ENCODE assay signal across 29 mouse cellular contexts in genomic region chr2:70628397-70628796, GRCm38 (mm10). TPM values are rescaled to one million over a fixed set of nuclear protein-coding genes. Genes with fewer than 3 reads are reported as not detected.
A peak's percentile ranks its signal among the peaks of the same experiment; 100 is the strongest.
DNase-seq lines count a peak whose midpoint lies in the region; ATAC-seq lines count a peak whose summit lies in the region.
"Had no signal": no experiment of that assay in that cellular context is flagged by ENCODE, and none has a peak within 500 bp of the region (broad histone marks: within the 10 kb centered on the region; RNA-seq: fewer than 3 reads in every experiment).

No protein-coding gene starts in this region.

- H3K4me3 ChIP-seq in intestine, embryonic 14.5 days (ENCODE audit: low read depth, low read length): no peak overlapping the region
- H3K4me3 ChIP-seq in intestine, embryonic 16.5 days (ENCODE audit: low read length): no peak overlapping the region
- H3K4me3 ChIP-seq in kidney, embryonic 15.5 days (replicated peaks): no peak overlapping the region
- H3K4me3 ChIP-seq: forebrain, embryonic 10.5 days; left cerebral cortex, adult 2 months; megakaryocyte, embryonic 14.5 days; neural tube, embryonic 12.5 days had no signal

- H3K9me3 ChIP-seq in intestine, embryonic 14.5 days (ENCODE audit: control insufficient read depth, low read length): no peaks in the 10 kb centered on the region
- no peaks in the 10 kb centered on the region; the same call in 1 of the 2 replicates for H3K9me3 ChIP-seq in intestine, embryonic 16.5 days (ENCODE audit: control insufficient read depth, low read length)
- H3K9me3 ChIP-seq in kidney, embryonic 15.5 days (replicated peaks): no peaks in the 10 kb centered on the region
- H3K9me3 ChIP-seq: embryonic facial prominence, embryonic 10.5 days; forebrain, embryonic 10.5 days; hindbrain, embryonic 15.5 days; limb, embryonic 15.5 days; neural tube, embryonic 12.5 days had no signal

- H3K9ac ChIP-seq in intestine, embryonic 14.5 days (ENCODE audit: low read length): no peak overlapping the region
- no peak overlapping the region for H3K9ac ChIP-seq in intestine, embryonic 16.5 days (ENCODE audit: low read depth, low read length)
- no peak overlapping the region for H3K9ac ChIP-seq in kidney, embryonic 15.5 days
- H3K9ac ChIP-seq: limb, embryonic 15.5 days; neural tube, embryonic 12.5 days had no signal

- no peak for ATAC-seq in intestine, embryonic 14.5 days (replicated peaks; ENCODE audit: low FRiP score, low TSS enrichment, low read depth)
- no peak for ATAC-seq in intestine, embryonic 16.5 days
- ATAC-seq in common myeloid progenitor, adult 5-6 weeks (replicated peaks; ENCODE audit: low read depth, poor library complexity, severe bottlenecking): peak; percentile 68
- no peak for ATAC-seq in kidney, embryonic 15.5 days (replicated peaks; ENCODE audit: low FRiP score)
- ATAC-seq: intestine, postnatal 0 days had no signal

- H3K36me3 ChIP-seq in intestine, embryonic 14.5 days (ENCODE audit: control insufficient read depth, insufficient read depth, low read length): no peaks in the 10 kb centered on the region
- no peaks in the 10 kb centered on the region for H3K36me3 ChIP-seq in intestine, embryonic 16.5 days (ENCODE audit: control insufficient read depth, insufficient read depth, low read length)
- H3K36me3 ChIP-seq in kidney, embryonic 15.5 days: no peaks in the 10 kb centered on the region
- H3K36me3 ChIP-seq: embryonic facial prominence, embryonic 10.5 days; forebrain, embryonic 10.5 days; hindbrain, embryonic 15.5 days; limb, embryonic 15.5 days; neural tube, embryonic 12.5 days had no signal

- WGBS in intestine, embryonic 14.5 days: 90% methylated on average over 12 of the region's 12 CpGs
- 87% methylated on average over 12 of the region's 12 CpGs for WGBS in intestine, embryonic 16.5 days
- WGBS in kidney, embryonic 15.5 days: 84% methylated on average over 12 of the region's 12 CpGs

- no peak overlapping the region for H3K4me2 ChIP-seq in intestine, embryonic 14.5 days (ENCODE audit: low read length)
- no peak overlapping the region for H3K4me2 ChIP-seq in intestine, embryonic 16.5 days (ENCODE audit: low read depth, low read length)
- no peak overlapping the region for H3K4me2 ChIP-seq in kidney, embryonic 15.5 days

- DNase-seq in intestine, embryonic 14.5 days (ENCODE audit: low spot score): peak; percentile 46
- peak; percentile 39 to 44 for DNase-seq in B cell, adult 2 months
- DNase-seq in natural killer cell, adult 2 months (ENCODE audit: low spot score in 2 of 2): peak; percentile 3 to 17
- DNase-seq in cerebellum, adult 11 months: no peak
- DNase-seq: adrenal gland, postnatal 14 days; cerebellum, adult 9-10 months; gastrocnemius, postnatal 10 days; heart, adult 18-20 months; left cerebral cortex, postnatal 4 days; lung, adult 2 months; lung, postnatal 14 days; midbrain, embryonic 14.5 days; right cerebral cortex, postnatal 14 days; thymus, adult 18-20 months; thymus, postnatal 36 days had no signal

- H3K27me3 ChIP-seq in intestine, embryonic 14.5 days (replicated peaks; ENCODE audit: control insufficient read depth, insufficient read depth, low read length): no peaks in the 10 kb centered on the region
- no peaks in the 10 kb centered on the region for H3K27me3 ChIP-seq in intestine, embryonic 16.5 days (replicated peaks; ENCODE audit: control insufficient read depth, insufficient read depth, low read length)
- H3K27me3 ChIP-seq in kidney, embryonic 15.5 days: no peaks in the 10 kb centered on the region
- H3K27me3 ChIP-seq: CH12.LX; hindbrain, embryonic 15.5 days; neural tube, embryonic 12.5 days had no signal

- H3K27ac ChIP-seq in intestine, embryonic 14.5 days (ENCODE audit: low read depth): no peak overlapping the region
- no peak overlapping the region for H3K27ac ChIP-seq in intestine, embryonic 16.5 days (ENCODE audit: low read length)
- no peak overlapping the region for H3K27ac ChIP-seq in kidney, embryonic 15.5 days
- H3K27ac ChIP-seq: kidney, postnatal 0 days; left cerebral cortex, adult 2 months; limb, embryonic 15.5 days; neural tube, embryonic 12.5 days had no signal

- H3K4me1 ChIP-seq in intestine, embryonic 14.5 days (replicated peaks; ENCODE audit: control insufficient read depth, insufficient read depth, low read length): 0 out of 2 replicates have a peak, but pooled peaks cover 6% of the 10 kb centered on the region
- H3K4me1 ChIP-seq in intestine, embryonic 16.5 days (ENCODE audit: control insufficient read depth, insufficient read depth, low read length): no peaks in the 10 kb centered on the region; the same call in 1 of the 2 replicates
- H3K4me1 ChIP-seq in kidney, embryonic 15.5 days: peaks cover 14% of the 10 kb centered on the region
- H3K4me1 ChIP-seq: megakaryocyte, embryonic 14.5 days had no signal

RNA-seq across cellular contexts. Expression of gene Gorasp2, which starts 33.0 kb away (rescaled TPM):
- 169 and 174 TPM in 2 replicates for polyA plus RNA-seq in intestine, embryonic 14.5 days (2014; fragmentation: Nextera tagmentation; extraction: Ambion mirVana)
- polyA plus RNA-seq in intestine, embryonic 16.5 days (2015; fragmentation: Nextera tagmentation; extraction: Ambion mirVana): 168 and 169 TPM in 2 replicates
- total RNA-seq in common myeloid progenitor, adult 5-6 weeks (2017): 44.0 and 53.1 TPM in 2 replicates
- polyA plus RNA-seq in kidney, embryonic 15.5 days (2015; fragmentation: Nextera tagmentation; extraction: Ambion mirVana): 171 and 175 TPM in 2 replicates

RNA-seq across cellular contexts. Expression of gene Gm26558, which starts 33.5 kb away (rescaled TPM):
- polyA plus RNA-seq in intestine, embryonic 14.5 days (2014; fragmentation: Nextera tagmentation; extraction: Ambion mirVana): 5.2 and 5.4 TPM in 2 replicates
- 2.5 and 3.0 TPM in 2 replicates for polyA plus RNA-seq in intestine, embryonic 16.5 days (2015; fragmentation: Nextera tagmentation; extraction: Ambion mirVana)
- total RNA-seq in common myeloid progenitor, adult 5-6 weeks (2017): not detected in 2 replicates
- 3.6 and 4.8 TPM in 2 replicates for polyA plus RNA-seq in kidney, embryonic 15.5 days (2015; fragmentation: Nextera tagmentation; extraction: Ambion mirVana)
- total RNA-seq: adrenal gland, postnatal 14 days; gastrocnemius, postnatal 10 days; heart, adult 18-20 months; hematopoietic stem cell, adult 5-6 weeks had no signal
